Mouse (Mus musculus): ENCODE measurements around the gene Lmntd1.

- no peak for TF ChIP-seq MAX (IDR thresholded peaks at IDR 0.05; ENCODE audit: low read length)
- TF ChIP-seq USF2 (conservative IDR thresholded peaks at IDR 0.05; ENCODE audit: low read depth, low read length) = no peak
- no peak for TF ChIP-seq SMC3 (IDR thresholded peaks at IDR 0.05; ENCODE audit: low read depth, low read length)
- no peak for TF ChIP-seq POLR2A (IDR thresholded peaks at IDR 0.05; ENCODE audit: low read depth, low read length)
- no peak for TF ChIP-seq MYC (IDR thresholded peaks at IDR 0.05; ENCODE audit: low read depth, low read length)
- TF ChIP-seq BHLHE40 (IDR thresholded peaks at IDR 0.05; ENCODE audit: low read depth, low read length) = no peak
- no peak for TF ChIP-seq ZMIZ1 (IDR thresholded peaks at IDR 0.05; ENCODE audit: low read depth, low read length)
Observed at GRCm38 (mm10) chr6:145346789-145347557, 267.1 kb downstream of the Lmntd1 start.

All from CH12.LX (cell line).